Mouse (Mus musculus) neural tube, embryonic 12.5 days (tissue): ENCODE results near the gene Rhd. TPM values are rescaled to one million over a fixed set of nuclear protein-coding genes. Genes with fewer than 3 reads are reported as not detected.

ENCODE experiments used
- polyA plus RNA-seq: library from polyadenylated mRNA; unstranded; fragments of >200 nt; fragmentation: Nextera tagmentation; extraction: Ambion mirVana; gene quantifications from 2 replicates; pipeline ENCODE4 v1.2.1, GENCODE M21; 2016

Rhd gene
- polyA plus RNA-seq, 1 experiment from 2014 or later: 6.7 TPM

Other genes with a start within 250 kb of the Rhd start
- 5.1 and 6.3 TPM in 2 replicates for gene Man1c1, start 160.2 kb upstream of the Rhd start, polyA plus RNA-seq
- gene Ldlrap1, start 96.5 kb upstream of the Rhd start, polyA plus RNA-seq: 5.3 and 7.0 TPM in 2 replicates
- gene Maco1, start 11.2 kb upstream of the Rhd start, polyA plus RNA-seq: 92.8 and 96.9 TPM in 2 replicates
- gene Tmem50a, start 50.5 kb downstream of the Rhd start, polyA plus RNA-seq: 179 and 183 TPM in 2 replicates
- gene Rsrp1, start 59.1 kb downstream of the Rhd start, polyA plus RNA-seq: 470 and 511 TPM in 2 replicates
- gene Syf2, start 66.4 kb downstream of the Rhd start, polyA plus RNA-seq: 82.6 and 85.0 TPM in 2 replicates